Mouse (Mus musculus) CH12.LX (cell line): Measurements from ENCODE around the gene Arrb2.
"Not testable (repeated sequence)": the region's sequence is repeated elsewhere in the genome, so short reads cannot be mapped to it uniquely, and the experiment has no call there.

Source experiments
- E2F4 ChIP-seq: IDR thresholded peaks from 2 replicates; pipeline ENCODE4 v1.6.1; 2011; ENCODE audit warnings: low read depth, low read length, improper control_type of control experiment; ENCODE audit not compliant: insufficient replicate concordance
- MAX ChIP-seq: IDR thresholded peaks from 2 replicates; pipeline ENCODE4 v1.6.1; 2011; ENCODE audit warnings: low read length, improper control_type of control experiment
- POLR2A ChIP-seq: IDR thresholded peaks from 2 replicates; pipeline ENCODE4 v1.6.1; 2011; ENCODE audit warnings: low read depth, mild to moderate bottlenecking, improper control_type of control experiment, low read length
- POLR2AphosphoS2 ChIP-seq: IDR thresholded peaks from 2 replicates; pipeline ENCODE4 v1.6.1; 2011; ENCODE audit warnings: low read depth, low read length, improper control_type of control experiment

GRCm38 (mm10) chr11:70473291-70473690 lies 40.9 kb downstream of the Arrb2 start:
- TF ChIP-seq POLR2A, POLR2AphosphoS2, MAX, E2F4: not testable (repeated sequence)
